Mouse (Mus musculus) bone marrow, adult 2 months (tissue): ENCODE results near the gene Rdm1. TPM values are rescaled to one million over a fixed set of nuclear protein-coding genes. Genes with fewer than 3 reads are reported as not detected.

Experiments used
- H3K27ac ChIP-seq: fragments of 200-500 bp; 2 replicates; pipeline ENCODE4 v1.5.1; 2012; ENCODE audit warnings: low read depth, mild to moderate bottlenecking, control low read depth, inconsistent platforms, low read length; ENCODE audit not compliant: control insufficient read depth, poor library complexity, insufficient read depth
- H3K4me1 ChIP-seq: fragments of 200-500 bp; 2 replicates; pipeline ENCODE4 v1.6.1; 2011; ENCODE audit warnings: low read length; ENCODE audit not compliant: control insufficient read depth, insufficient read depth
- H3K4me3 ChIP-seq: fragments of 200-500 bp; replicated peaks from 2 replicates; pipeline ENCODE3; 2011; ENCODE audit warnings: mild to moderate bottlenecking, low read depth, low read length, control low read depth; ENCODE audit not compliant: control insufficient read depth
- CTCF ChIP-seq: fragments of 200-500 bp; IDR thresholded peaks from 2 replicates; pipeline ENCODE4 v1.5.1; 2011; ENCODE audit warnings: low read length, control low read depth; ENCODE audit not compliant: control insufficient read depth, insufficient read depth
- POLR2A ChIP-seq: fragments of 200-500 bp; IDR thresholded peaks from 2 replicates; pipeline ENCODE4 v1.6.1; 2011; ENCODE audit warnings: low read depth, mild to moderate bottlenecking, control low read depth, low read length, borderline replicate concordance; ENCODE audit not compliant: control insufficient read depth
- WGBS: fragments of 180-500 bp; shearing (Covaris S2); methylation state at CpG from one replicate; pipeline ENCODE4 v1.1.7; 2018; 5-methylcytosine and 5-hydroxymethylcytosine counted together
- polyA plus RNA-seq: library from polyadenylated mRNA; stranded (reverse); fragments of >200 nt; gene quantifications from 2 replicates; pipeline ENCODE4 v1.2.4, GENCODE M21; 2011; ENCODE audit warnings: low replicate concordance; ENCODE audit not compliant: missing spikeins, insufficient read depth, insufficient read length

Rdm1 gene
- polyA plus RNA-seq, 1 experiment: 57.2 TPM

DNA sequence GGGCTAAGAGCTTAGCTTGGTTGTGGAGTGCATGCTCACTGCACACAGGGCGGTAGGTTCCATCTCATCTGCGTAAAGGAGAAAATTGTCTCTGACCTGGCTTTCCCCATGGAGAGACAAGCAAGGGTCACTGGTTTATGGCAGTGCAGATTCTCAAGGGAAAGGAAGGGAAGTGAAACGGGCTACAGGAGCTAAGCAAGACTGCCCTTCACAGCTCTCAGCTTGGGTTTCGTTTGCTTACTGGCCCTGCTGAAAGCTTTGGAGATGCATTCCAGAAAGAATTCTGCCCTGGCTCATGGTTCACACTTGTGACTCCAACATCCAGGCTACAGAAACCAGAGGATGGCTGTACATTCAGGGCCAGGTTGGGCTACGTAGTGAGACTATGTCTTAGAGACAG, 51.8 kb downstream of the Rdm1 start:
- no peak overlapping the region for H3K27ac ChIP-seq
- WGBS: 62% methylated on average over 5 of the region's 5 CpGs
- H3K4me3 ChIP-seq: no peak overlapping the region
- TF ChIP-seq CTCF (no peak), POLR2A (no peak)
- no peaks in the 10 kb centered on the region for H3K4me1 ChIP-seq

DNA sequence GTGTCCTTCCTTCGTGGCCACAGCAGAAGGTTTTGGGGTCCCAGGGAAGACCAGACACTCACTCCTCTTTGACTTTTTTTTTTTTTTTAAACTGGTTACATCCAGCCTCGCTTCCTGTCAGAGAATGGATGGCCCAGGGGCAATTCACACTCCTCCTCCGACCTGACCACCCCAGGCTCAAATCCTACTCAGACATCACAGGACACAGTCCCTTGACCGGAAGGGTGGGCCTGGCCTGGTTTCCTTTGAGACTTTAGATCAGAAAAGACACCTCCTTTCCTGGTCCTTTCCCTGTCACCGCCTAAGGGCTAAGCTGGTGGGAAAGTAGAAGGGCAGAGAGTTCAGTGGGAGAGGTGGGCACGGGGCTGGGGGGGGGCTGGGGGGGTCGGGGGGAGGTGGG, 52.9 kb downstream of the Rdm1 start:
- 56% methylated on average over 6 of the region's 7 CpGs for WGBS
- Histone ChIP-seq H3K4me1 (no peaks in the 10 kb centered on the region), H3K27ac (no peak overlapping the region), H3K4me3 (no peak overlapping the region)
- no peak for TF ChIP-seq POLR2A
- no peak for TF ChIP-seq CTCF

DNA sequence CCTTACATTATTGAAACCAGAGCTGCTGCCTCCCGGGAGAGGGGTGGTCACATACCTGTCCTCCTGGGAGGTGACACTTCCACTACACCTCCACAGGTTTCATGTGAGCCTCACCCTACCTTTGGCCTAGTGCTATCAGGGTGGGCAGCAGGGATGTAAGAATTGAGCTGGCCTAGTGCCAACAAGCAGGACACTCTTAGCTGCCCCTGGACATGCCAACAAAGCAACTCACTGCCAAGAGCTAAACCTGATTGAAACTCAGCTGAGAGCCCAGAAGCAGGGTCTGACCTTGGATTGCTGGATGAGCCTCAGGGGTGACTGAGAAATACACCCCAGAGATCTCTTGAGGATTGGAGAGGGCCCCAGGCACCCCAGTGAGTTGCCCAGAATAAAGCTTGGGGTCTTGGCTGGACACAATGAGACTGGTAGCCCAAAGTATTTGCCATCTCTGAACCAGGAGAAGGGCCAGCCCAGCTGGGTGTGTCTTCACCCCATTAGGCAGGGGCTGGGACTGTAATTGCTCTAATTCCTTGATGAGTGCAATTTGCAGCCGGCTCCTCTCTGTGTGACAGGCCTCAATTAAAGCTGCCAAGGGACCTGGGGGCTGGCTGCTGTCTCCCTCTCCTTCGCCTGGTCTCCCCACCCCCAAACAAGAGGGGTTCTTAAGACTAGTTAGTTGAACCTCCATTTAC, 53.8 kb downstream of the Rdm1 start:
- no peak overlapping the region for H3K4me3 ChIP-seq
- WGBS: 74% methylated on average over 3 of the region's 3 CpGs
- no peak overlapping the region for H3K27ac ChIP-seq
- no peaks in the 10 kb centered on the region for H3K4me1 ChIP-seq
- TF ChIP-seq CTCF (no peak), POLR2A (no peak)

DNA sequence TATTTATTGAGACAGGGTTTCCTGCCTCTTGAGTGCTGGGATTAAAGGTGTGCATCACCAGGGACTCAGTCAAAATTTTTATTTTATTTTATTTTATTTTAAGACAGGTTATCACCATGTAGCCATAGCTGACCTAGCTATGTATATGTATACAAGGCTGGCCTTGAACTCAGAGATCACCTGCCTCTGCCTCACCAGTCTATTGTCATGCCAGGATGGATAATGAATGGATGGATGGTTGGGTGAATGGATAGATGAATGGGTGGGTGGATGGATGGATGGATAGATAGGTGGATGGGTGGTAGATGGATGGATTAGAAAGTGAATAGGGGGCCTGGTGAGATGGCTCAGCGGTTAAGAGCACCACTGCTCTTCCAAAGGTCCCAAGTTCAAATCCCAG, 55.0 kb downstream of the Rdm1 start:
- WGBS: 88% methylated on average over 1 of the region's 1 CpGs
- TF ChIP-seq POLR2A: no peak
- no peak overlapping the region for H3K4me3 ChIP-seq
- no peaks in the 10 kb centered on the region for H3K4me1 ChIP-seq
- H3K27ac ChIP-seq: no peak overlapping the region

DNA sequence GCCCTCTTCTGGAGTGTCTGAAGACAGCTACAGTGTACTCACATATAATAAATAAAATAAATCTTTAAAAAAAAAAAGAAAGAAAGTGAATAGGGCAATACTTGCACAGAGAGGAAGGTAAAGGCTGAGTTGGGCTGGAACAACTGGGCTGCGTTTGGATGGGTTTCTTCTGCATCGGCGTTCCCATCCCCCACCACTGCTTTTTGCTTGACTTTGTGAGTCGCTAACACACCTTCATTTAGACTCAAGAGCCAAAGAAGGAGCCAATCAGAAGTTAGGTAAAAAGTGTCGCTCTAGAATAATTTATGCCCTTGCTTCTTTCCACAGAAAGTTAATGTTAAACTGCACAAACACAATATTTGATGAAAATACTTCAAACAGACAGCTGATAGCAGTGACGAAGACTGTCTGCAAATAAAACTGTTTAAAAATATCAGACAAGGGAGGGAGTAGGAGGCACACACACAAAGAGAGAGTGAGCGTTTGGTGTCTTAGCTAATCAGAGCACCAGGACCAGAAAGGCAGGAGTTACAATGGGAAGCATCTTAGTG, 55.5 kb downstream of the Rdm1 start:
- no peak for TF ChIP-seq CTCF
- TF ChIP-seq POLR2A: no peak
- H3K4me1 ChIP-seq: no peaks in the 10 kb centered on the region
- WGBS: 82% methylated on average over 7 of the region's 7 CpGs

More for the DNA sequence above, 55.5 kb downstream of the Rdm1 start:
- Histone ChIP-seq H3K4me3 (no peak overlapping the region), H3K27ac (no peak overlapping the region)

Other genes with a start within 250 kb of the Rdm1 start
- 17.9 and 28.0 TPM in 2 replicates for gene Aarsd1, start 209.6 kb upstream of the Rdm1 start, polyA plus RNA-seq
- gene Gm27029, start 202.4 kb upstream of the Rdm1 start, polyA plus RNA-seq: 7.1 and 7.2 TPM in 2 replicates
- 3.5 and 10.7 TPM in 2 replicates for gene Rundc1, start 202.1 kb upstream of the Rdm1 start, polyA plus RNA-seq
- 2.4 TPM in 1 of 2 replicates, not detected in the other for gene Ptges3l, start 201.9 kb upstream of the Rdm1 start, polyA plus RNA-seq
- gene Rpl27, start 184.9 kb upstream of the Rdm1 start, polyA plus RNA-seq: 532 and 941 TPM in 2 replicates
- gene Ifi35, start 178.8 kb upstream of the Rdm1 start, polyA plus RNA-seq: 24.9 and 45.0 TPM in 2 replicates
- gene Rnd2, start 162.2 kb upstream of the Rdm1 start, polyA plus RNA-seq: 1.0 and 1.7 TPM in 2 replicates
- 10.6 and 19.0 TPM in 2 replicates for gene Vat1, start 161.0 kb upstream of the Rdm1 start, polyA plus RNA-seq
- gene Brca1, start 75.2 kb upstream of the Rdm1 start, polyA plus RNA-seq: 10.2 and 16.7 TPM in 2 replicates
- gene Nbr1, start 75.0 kb upstream of the Rdm1 start, polyA plus RNA-seq: 59.3 and 81.1 TPM in 2 replicates
- 6.7 and 14.1 TPM in 2 replicates for gene Tmem106a, start 45.0 kb upstream of the Rdm1 start, polyA plus RNA-seq
- gene Gm11634, start 27.9 kb upstream of the Rdm1 start, polyA plus RNA-seq: 3.5 TPM in 1 of 2 replicates, not detected in the other
- 0.93 and 5.5 TPM in 2 replicates for gene Arl4d, start 38.3 kb downstream of the Rdm1 start, polyA plus RNA-seq
- 12.8 and 16.5 TPM in 2 replicates for gene Dhx8, start 105.7 kb downstream of the Rdm1 start, polyA plus RNA-seq
- gene Etv4, start 158.2 kb downstream of the Rdm1 start, polyA plus RNA-seq: 1.9 and 8.4 TPM in 2 replicates